Mouse (Mus musculus): ENCODE data around the gene Ifitm10.

- peak; percentile 33; the same call in 1 of the 2 replicates for TF ChIP-seq CTCF (IDR thresholded peaks at IDR 0.05; ENCODE audit: extremely low read depth, insufficient read depth, insufficient read length, insufficient replicate concordance)
- TF ChIP-seq POLR2A (IDR thresholded peaks at IDR 0.05; ENCODE audit: low read depth, low read length): no peak
Measured at GRCm38 (mm10) chr7:142316558-142316957, 57.0 kb downstream of the Ifitm10 start.

Data from spleen, adult 2 months (tissue).